ENCODE assay signal across 10 mouse cellular contexts in the genomic region with DNA sequence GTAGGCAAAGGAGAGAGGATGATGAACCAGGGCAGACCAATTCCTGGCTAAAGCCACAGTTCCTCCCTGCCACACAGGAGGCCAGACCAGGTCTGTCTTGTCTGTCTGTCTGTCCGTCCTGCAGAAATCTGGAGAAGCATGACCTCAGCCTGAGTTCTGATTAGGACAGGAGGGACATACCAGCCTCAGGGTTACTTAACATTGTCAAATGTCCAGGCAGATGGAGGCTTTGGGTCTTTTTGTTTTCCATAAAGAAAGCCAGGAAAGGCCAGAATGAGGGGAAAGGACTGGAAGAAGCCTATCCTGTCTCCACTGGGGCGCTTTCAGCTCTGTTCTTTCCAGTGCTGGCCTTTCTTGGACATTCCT. TPM values are rescaled to one million over a fixed set of nuclear protein-coding genes. Genes with fewer than 3 reads are reported as not detected.
A peak's percentile ranks its signal among the peaks of the same experiment; 100 is the strongest.
DNase-seq lines count a peak whose midpoint lies in the region; ATAC-seq and TF ChIP-seq lines count a peak whose summit lies in the region.
"Had no signal": no experiment of that assay in that cellular context is flagged by ENCODE, and none has a peak within 500 bp of the region (broad histone marks: within the 10 kb centered on the region; RNA-seq: fewer than 3 reads in every experiment).

No protein-coding gene starts in this region.

- H3K36me3 ChIP-seq in liver, embryonic 11.5 days (ENCODE audit: control insufficient read depth, insufficient read depth, low read length), result peaks cover 6% of the 10 kb centered on the region
- peaks cover 13% of the 10 kb centered on the region for H3K36me3 ChIP-seq in forebrain, embryonic 15.5 days
- 0 out of 2 replicates have a peak, but pooled peaks cover 7% of the 10 kb centered on the region for H3K36me3 ChIP-seq in limb, embryonic 14.5 days (ENCODE audit: control insufficient read depth, insufficient read depth, low read length)

- no peak overlapping the region for H3K9ac ChIP-seq in liver, embryonic 11.5 days (ENCODE audit: low read depth, low read length)
- H3K9ac ChIP-seq in forebrain, embryonic 15.5 days (replicated peaks), result peak overlapping the region; percentile 78
- H3K9ac ChIP-seq in limb, embryonic 14.5 days (ENCODE audit: low read depth, low read length, severe bottlenecking), result no peak overlapping the region

- no peak for DNase-seq in liver, embryonic 11.5 days (ENCODE audit: low spot score)
- DNase-seq in liver, result no peak
- no peak for DNase-seq in limb, embryonic 14.5 days (ENCODE audit: low spot score)
- DNase-seq in embryo, embryonic 10 days (ENCODE audit: low spot score), result no peak
- no peak for DNase-seq in spleen, adult 18-20 months
- DNase-seq in adrenal gland, adult 8-10 months, result no peak
- DNase-seq: thymus, postnatal 14 days had no signal

- H3K4me3 ChIP-seq in liver, embryonic 11.5 days (ENCODE audit: low read depth, low read length), result peak overlapping the region; percentile 70
- peak overlapping the region; percentile 89 for H3K4me3 ChIP-seq in forebrain, embryonic 15.5 days
- H3K4me3 ChIP-seq in limb, embryonic 14.5 days (replicated peaks; ENCODE audit: low read length), result peak overlapping the region; percentile 8; the same call in 1 of the 2 replicates
- peak overlapping the region; percentile 86; the same call in 1 of the 2 replicates for H3K4me3 ChIP-seq in olfactory bulb, adult 2 months (ENCODE audit: insufficient read depth, low read depth, low read length)

- no peak for TF ChIP-seq POLR2A in limb, embryonic 14.5 days (IDR thresholded peaks at IDR 0.05; ENCODE audit: borderline replicate concordance, extremely low read depth, insufficient read depth, insufficient read length)
- no peak for TF ChIP-seq POLR2A in olfactory bulb, adult 2 months (IDR thresholded peaks at IDR 0.05; ENCODE audit: insufficient read depth, low read depth, low read length)

- H3K27ac ChIP-seq in liver, embryonic 11.5 days (ENCODE audit: low read depth, low read length), result no peak overlapping the region
- H3K27ac ChIP-seq in forebrain, embryonic 15.5 days (replicated peaks), result 0 out of 2 replicates have a peak overlapping the region, but pooled peaks have one; percentile 78
- H3K27ac ChIP-seq in limb, embryonic 14.5 days (replicated peaks; ENCODE audit: low read depth, low read length), result no peak overlapping the region
- no peak overlapping the region for H3K27ac ChIP-seq in olfactory bulb, adult 2 months (ENCODE audit: insufficient read depth, low read depth, low read length)

- no peak for ATAC-seq in liver, embryonic 11.5 days (replicated peaks; ENCODE audit: low FRiP score)
- no peak for ATAC-seq in forebrain, embryonic 15.5 days (replicated peaks)
- ATAC-seq in limb, embryonic 14.5 days (ENCODE audit: low FRiP score, low read depth), result no peak
- ATAC-seq: inflammation-experienced regulatory T-cells, adult 6 months had no signal

- peak overlapping the region; percentile 100 for H3K4me2 ChIP-seq in liver, embryonic 11.5 days
- H3K4me2 ChIP-seq in forebrain, embryonic 15.5 days (replicated peaks), result peak overlapping the region; percentile 94
- peak overlapping the region; percentile 98 for H3K4me2 ChIP-seq in limb, embryonic 14.5 days (replicated peaks; ENCODE audit: low read depth, low read length, severe bottlenecking)

- peaks cover 56% of the 10 kb centered on the region for H3K27me3 ChIP-seq in liver, embryonic 11.5 days (replicated peaks; ENCODE audit: control insufficient read depth, insufficient read depth, low read length)
- peaks cover 33% of the 10 kb centered on the region for H3K27me3 ChIP-seq in forebrain, embryonic 15.5 days
- peaks cover 53% of the 10 kb centered on the region for H3K27me3 ChIP-seq in limb, embryonic 14.5 days (ENCODE audit: control insufficient read depth, insufficient read depth, low read length)

- H3K9me3 ChIP-seq in liver, embryonic 11.5 days (ENCODE audit: control insufficient read depth, low read length), result no peaks in the 10 kb centered on the region
- H3K9me3 ChIP-seq in forebrain, embryonic 15.5 days, result no peaks in the 10 kb centered on the region
- H3K9me3 ChIP-seq in limb, embryonic 14.5 days (ENCODE audit: control insufficient read depth, low read length), result no peaks in the 10 kb centered on the region

- 29% methylated on average over 2 of the region's 2 CpGs for WGBS in liver, embryonic 11.5 days
- 24% methylated on average over 2 of the region's 2 CpGs for WGBS in forebrain, embryonic 15.5 days
- WGBS in limb, embryonic 14.5 days, result 26% methylated on average over 2 of the region's 2 CpGs
- WGBS in olfactory bulb, adult 2 months, result 64% methylated on average over 2 of the region's 2 CpGs

- peaks cover 19% of the 10 kb centered on the region for H3K4me1 ChIP-seq in liver, embryonic 11.5 days (replicated peaks; ENCODE audit: control insufficient read depth, insufficient read depth, low read length)
- peaks cover 35% of the 10 kb centered on the region for H3K4me1 ChIP-seq in forebrain, embryonic 15.5 days
- H3K4me1 ChIP-seq in limb, embryonic 14.5 days (ENCODE audit: control insufficient read depth, insufficient read depth, low read length), result peaks cover 19% of the 10 kb centered on the region
- peaks cover 27% of the 10 kb centered on the region for H3K4me1 ChIP-seq in olfactory bulb, adult 2 months (ENCODE audit: control insufficient read depth, insufficient read depth, low read length)

- TF ChIP-seq CTCF in olfactory bulb, adult 2 months (IDR thresholded peaks at IDR 0.05; ENCODE audit: insufficient read depth, low read depth, low read length), result no peak

RNA-seq across cellular contexts. Expression of a gene that starts 1.8 kb away (rescaled TPM):
- 10.4 and 11.4 TPM in 2 replicates for polyA plus RNA-seq in liver, embryonic 11.5 days (2014; fragmentation: Nextera tagmentation; extraction: Ambion mirVana)
- 39.4 and 39.7 TPM in 2 replicates for polyA plus RNA-seq in forebrain, embryonic 15.5 days (2015; fragmentation: Nextera tagmentation; extraction: Ambion mirVana)
- polyA plus RNA-seq in limb, embryonic 14.5 days (2012; rRNA removed), result 9.7 and 13.4 TPM in 2 replicates
- polyA plus RNA-seq in limb, embryonic 14.5 days (2014; fragmentation: Nextera tagmentation; extraction: Ambion mirVana), result 15.7 and 17.3 TPM in 2 replicates
- not detected in 2 replicates for polyA plus RNA-seq in olfactory bulb, adult 2 months (2012; ENCODE audit: insufficient read depth, insufficient read length, low replicate concordance, missing spikeins)
- 10 to 100 TPM in 3 of 4 experiments, 1 to 10 TPM in 1; 7.7 to 17.9 (median 12.0) TPM for total RNA-seq in adrenal gland, adult 8-10 months (2022)

RNA-seq across cellular contexts. Expression of a gene that starts 6.8 kb away (rescaled TPM):
- polyA plus RNA-seq in liver, embryonic 11.5 days (2014; fragmentation: Nextera tagmentation; extraction: Ambion mirVana), result 0.60 and 0.73 TPM in 2 replicates
- polyA plus RNA-seq in forebrain, embryonic 15.5 days (2015; fragmentation: Nextera tagmentation; extraction: Ambion mirVana), result 0.48 and 0.50 TPM in 2 replicates
- polyA plus RNA-seq in limb, embryonic 14.5 days (2012; rRNA removed), result 40.1 and 50.6 TPM in 2 replicates
- 42.4 and 42.6 TPM in 2 replicates for polyA plus RNA-seq in limb, embryonic 14.5 days (2014; fragmentation: Nextera tagmentation; extraction: Ambion mirVana)
- not detected in 2 replicates for polyA plus RNA-seq in olfactory bulb, adult 2 months (2012; ENCODE audit: insufficient read depth, insufficient read length, low replicate concordance, missing spikeins)
- total RNA-seq in adrenal gland, adult 8-10 months (2022), result under 1 TPM in 3 of 4 experiments, not detected in 1; 0.17 to 0.30 (median 0.26) TPM

RNA-seq across cellular contexts. Expression of a gene that starts 12.7 kb away (rescaled TPM):
- 51.5 and 60.2 TPM in 2 replicates for polyA plus RNA-seq in liver, embryonic 11.5 days (2014; fragmentation: Nextera tagmentation; extraction: Ambion mirVana)
- polyA plus RNA-seq in forebrain, embryonic 15.5 days (2015; fragmentation: Nextera tagmentation; extraction: Ambion mirVana), result 26.7 and 28.4 TPM in 2 replicates
- 81.7 and 105 TPM in 2 replicates for polyA plus RNA-seq in limb, embryonic 14.5 days (2012; rRNA removed)
- 46.4 and 47.5 TPM in 2 replicates for polyA plus RNA-seq in limb, embryonic 14.5 days (2014; fragmentation: Nextera tagmentation; extraction: Ambion mirVana)
- not detected in 2 replicates for polyA plus RNA-seq in olfactory bulb, adult 2 months (2012; ENCODE audit: insufficient read depth, insufficient read length, low replicate concordance, missing spikeins)
- total RNA-seq in adrenal gland, adult 8-10 months (2022), result 1 to 10 TPM; 1.7 to 6.2 (median 3.6) TPM

RNA-seq across cellular contexts. Expression of a gene that starts 16.2 kb away (rescaled TPM):
- polyA plus RNA-seq in liver, embryonic 11.5 days (2014; fragmentation: Nextera tagmentation; extraction: Ambion mirVana), result 0.11 TPM in 1 of 2 replicates, not detected in the other
- polyA plus RNA-seq in forebrain, embryonic 15.5 days (2015; fragmentation: Nextera tagmentation; extraction: Ambion mirVana), result not detected in 2 replicates
- polyA plus RNA-seq in limb, embryonic 14.5 days (2012; rRNA removed), result 4.4 and 4.6 TPM in 2 replicates
- 1.6 and 2.1 TPM in 2 replicates for polyA plus RNA-seq in limb, embryonic 14.5 days (2014; fragmentation: Nextera tagmentation; extraction: Ambion mirVana)
- polyA plus RNA-seq in olfactory bulb, adult 2 months (2012; ENCODE audit: insufficient read depth, insufficient read length, low replicate concordance, missing spikeins), result not detected in 2 replicates
- 10 to 100 TPM in 3 of 4 experiments, 1 to 10 TPM in 1; 2.4 to 62.8 (median 19.6) TPM for total RNA-seq in adrenal gland, adult 8-10 months (2022)
- polyA plus RNA-seq: inflammation-experienced regulatory T-cells, adult 6 months had no signal

RNA-seq across cellular contexts. Expression of a gene that starts 32.6 kb away (rescaled TPM):
- 39.1 and 42.3 TPM in 2 replicates for polyA plus RNA-seq in liver, embryonic 11.5 days (2014; fragmentation: Nextera tagmentation; extraction: Ambion mirVana)
- 162 and 164 TPM in 2 replicates for polyA plus RNA-seq in forebrain, embryonic 15.5 days (2015; fragmentation: Nextera tagmentation; extraction: Ambion mirVana)
- polyA plus RNA-seq in limb, embryonic 14.5 days (2012; rRNA removed), result 47.1 and 58.5 TPM in 2 replicates
- polyA plus RNA-seq in limb, embryonic 14.5 days (2014; fragmentation: Nextera tagmentation; extraction: Ambion mirVana), result 66.2 and 74.8 TPM in 2 replicates
- not detected in 2 replicates for polyA plus RNA-seq in olfactory bulb, adult 2 months (2012; ENCODE audit: insufficient read depth, insufficient read length, low replicate concordance, missing spikeins)
- total RNA-seq in adrenal gland, adult 8-10 months (2022), result 100 to 1,000 TPM in 2 of 4 experiments, 10 to 100 TPM in 2; 82.9 to 115 (median 102) TPM

Comparison
In these comparisons a context has a peak if more than half of its experiments do, and no peak if none do; other contexts are left out.
1. H3K4me3 ChIP-seq: peak in every context shown above with its lines; median percentile 89 in forebrain, embryonic 15.5 days; 86 in olfactory bulb, adult 2 months; 70 in liver, embryonic 11.5 days; 8 in limb, embryonic 14.5 days.
2. RNA of a gene that starts 1.8 kb away (polyA plus RNA-seq): 39.4 to 39.7 TPM in forebrain, embryonic 15.5 days, 9.7 to 17.3 TPM in limb, embryonic 14.5 days and 10.4 to 11.4 TPM in liver, embryonic 11.5 days; not detected in olfactory bulb, adult 2 months; every median in the first group is over 10 times any median in the second.
3. RNA of a gene that starts 6.8 kb away (polyA plus RNA-seq): 40.1 to 50.6 TPM in limb, embryonic 14.5 days; 0.60 to 0.73 TPM in liver, embryonic 11.5 days, 0.48 to 0.50 TPM in forebrain, embryonic 15.5 days and not detected in olfactory bulb, adult 2 months; every median in the first group is over 10 times any median in the second.
4. Peak in every context shown above with its lines, with median percentiles within 50 percentile points of each other: H3K4me2 ChIP-seq.